Comparison of ENCODE assay signal across 28 mouse cellular contexts in the genomic region with DNA sequence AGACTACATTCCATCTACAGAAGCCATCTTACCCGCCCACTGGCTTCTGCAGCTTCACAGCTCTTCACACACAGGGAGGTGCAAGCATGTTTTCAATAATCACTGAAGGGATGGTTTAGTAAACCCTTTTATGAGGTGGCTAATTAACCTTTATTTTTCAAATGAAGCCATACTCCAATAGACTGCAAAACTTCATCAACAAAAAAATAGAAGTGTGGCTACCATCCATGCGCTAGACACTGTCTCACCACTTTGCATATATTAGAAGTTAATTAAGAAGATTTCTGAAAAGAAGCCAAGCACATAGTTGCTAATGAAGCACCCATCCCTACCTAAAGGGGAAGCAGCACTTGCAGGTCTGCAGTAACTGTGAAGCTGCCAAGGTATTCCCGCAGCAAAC.
"Had no signal": no experiment of that assay in that cellular context is flagged by ENCODE, and none has a peak within 500 bp of the region (broad histone marks: within the 10 kb centered on the region; RNA-seq: fewer than 3 reads in every experiment).

No protein-coding gene starts in this region.

- H3K27me3 ChIP-seq: heart, embryonic 12.5 days; hindbrain, embryonic 12.5 days; intestine, embryonic 15.5 days; limb, embryonic 15.5 days; liver, embryonic 13.5 days; liver, embryonic 15.5 days had no signal

- H3K36me3 ChIP-seq: heart, embryonic 12.5 days; hindbrain, embryonic 10.5 days; hindbrain, embryonic 12.5 days; intestine, embryonic 15.5 days; limb, embryonic 13.5 days; limb, embryonic 15.5 days; liver, embryonic 13.5 days; liver, embryonic 15.5 days had no signal

- H3K9ac ChIP-seq: heart, embryonic 12.5 days; hindbrain, embryonic 12.5 days; hindbrain, embryonic 14.5 days; intestine, embryonic 15.5 days; limb, embryonic 13.5 days; limb, embryonic 15.5 days; liver, embryonic 13.5 days; liver, embryonic 15.5 days; liver, postnatal 0 days had no signal

- H3K27ac ChIP-seq: heart, adult 2 months; hindbrain, embryonic 10.5 days; hindbrain, embryonic 12.5 days; hindbrain, embryonic 14.5 days; intestine, embryonic 15.5 days; layer of hippocampus, adult 2 months; left cerebral cortex, adult 2 months; limb, embryonic 13.5 days; limb, embryonic 15.5 days; liver, embryonic 13.5 days; liver, embryonic 15.5 days had no signal

- DNase-seq: gastrocnemius, postnatal 14 days; gastrocnemius, postnatal 36 days; heart, adult 2 months; heart, postnatal 10 days; heart, postnatal 4 days; kidney, adult 18-20 months; kidney, adult 8-10 months; kidney, postnatal 10 days; kidney, postnatal 25 days; kidney, postnatal 4 days; left cerebral cortex, postnatal 4 days; liver, embryonic 13.5 days; liver, postnatal 0 days; lung, adult 2 months had no signal

- H3K4me2 ChIP-seq: heart, embryonic 12.5 days; hindbrain, embryonic 12.5 days; hindbrain, embryonic 14.5 days; intestine, embryonic 15.5 days; limb, embryonic 13.5 days; limb, embryonic 15.5 days; liver, embryonic 11.5 days; liver, embryonic 13.5 days; liver, embryonic 15.5 days had no signal

- H3K9me3 ChIP-seq: hindbrain, embryonic 10.5 days; hindbrain, embryonic 12.5 days; intestine, embryonic 15.5 days; limb, embryonic 15.5 days; liver, embryonic 13.5 days; liver, embryonic 15.5 days had no signal

- H3K4me1 ChIP-seq: heart, embryonic 12.5 days; hindbrain, embryonic 10.5 days; intestine, embryonic 15.5 days; limb, embryonic 15.5 days; liver, embryonic 13.5 days; liver, embryonic 15.5 days had no signal

- H3K4me3 ChIP-seq: heart, adult 2 months; heart, embryonic 12.5 days; hindbrain, embryonic 10.5 days; hindbrain, embryonic 12.5 days; intestine, embryonic 15.5 days; layer of hippocampus, adult 2 months; left cerebral cortex, adult 2 months; limb, embryonic 13.5 days; limb, embryonic 15.5 days; liver, embryonic 13.5 days; liver, embryonic 15.5 days had no signal

- ATAC-seq: hindbrain, embryonic 16.5 days; inflammation-experienced regulatory T-cells, adult 6 months; intestine, embryonic 15.5 days; intestine, postnatal 0 days; liver, postnatal 0 days had no signal
